Mouse (Mus musculus) cerebellum, adult 2 months (tissue): ENCODE results near the gene Astn1. TPM values are rescaled to one million over a fixed set of nuclear protein-coding genes. Genes with fewer than 3 reads are reported as not detected.

Source experiments
- DNase-seq, 2 experiments: peaks; one replicate each; pipeline ENCODE4 v3.0.0; 2021
- H3K27ac ChIP-seq: fragments of 200-500 bp; 2 replicates; pipeline ENCODE4 v1.5.1; 2012; ENCODE audit warnings: low read length, control low read depth, inconsistent platforms; ENCODE audit not compliant: insufficient read depth
- H3K27me3 ChIP-seq: fragments of 200-500 bp; 2 replicates; pipeline ENCODE4 v1.6.1; 2012; ENCODE audit warnings: inconsistent platforms, mild to moderate bottlenecking, low read length, moderate library complexity; ENCODE audit not compliant: control insufficient read depth, insufficient read depth
- H3K4me1 ChIP-seq: fragments of 200-500 bp; 2 replicates; pipeline ENCODE4 v1.6.1; 2011; ENCODE audit warnings: low read length; ENCODE audit not compliant: control insufficient read depth, insufficient read depth
- H3K4me3 ChIP-seq: fragments of 200-500 bp; replicated peaks from 2 replicates; pipeline ENCODE3; 2011; ENCODE audit warnings: mild to moderate bottlenecking, low read depth, low read length, control low read depth; ENCODE audit not compliant: insufficient read depth
- CTCF ChIP-seq: fragments of 200-500 bp; IDR thresholded peaks from 2 replicates; pipeline ENCODE4 v1.5.1; 2011; ENCODE audit warnings: low read depth, mild to moderate bottlenecking, control low read depth, low read length, moderate library complexity, borderline replicate concordance; ENCODE audit not compliant: insufficient read depth
- POLR2A ChIP-seq: fragments of 200-500 bp; IDR thresholded peaks from 2 replicates; pipeline ENCODE4 v1.6.1; 2011; ENCODE audit warnings: low read length, control low read depth, borderline replicate concordance; ENCODE audit not compliant: insufficient read depth
- WGBS: fragments of 180-500 bp; shearing (Covaris S2); methylation state at CpG from one replicate; pipeline ENCODE4 v1.1.7; 2018; 5-methylcytosine and 5-hydroxymethylcytosine counted together
- polyA plus RNA-seq: library from polyadenylated mRNA; depleted of rRNA; stranded (reverse); fragments of >200 nt; gene quantifications from 2 replicates; pipeline ENCODE4 v1.2.3, GENCODE M21; 2012

Gene Astn1
- polyA plus RNA-seq, 1 experiment = 32.2 TPM

DNA sequence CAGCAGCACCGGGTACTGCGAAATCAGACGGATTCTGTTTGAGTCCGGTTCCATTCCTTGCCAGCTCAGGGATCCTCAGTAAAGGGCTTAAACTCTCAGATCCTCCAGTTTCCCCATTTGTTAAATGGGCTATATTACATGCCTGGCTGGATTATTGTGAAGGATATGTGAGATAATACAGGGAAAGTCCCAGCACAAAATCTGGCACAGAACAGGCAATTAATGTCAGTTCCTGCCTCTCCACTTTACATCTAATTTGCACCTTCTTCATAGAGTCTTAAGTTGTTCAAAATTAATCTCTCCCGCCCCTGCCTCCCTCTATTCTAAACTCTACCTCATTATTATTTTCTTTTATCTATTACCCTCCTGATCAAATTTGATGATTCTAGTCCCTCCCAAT lies 211.1 kb downstream of the Astn1 start:
- WGBS = 89% methylated on average over 5 of the region's 5 CpGs
- no peaks in the 10 kb centered on the region for H3K4me1 ChIP-seq
- no peak for DNase-seq
- H3K4me3 ChIP-seq = no peak overlapping the region
- H3K27ac ChIP-seq = no peak overlapping the region
- H3K27me3 ChIP-seq = no peaks in the 10 kb centered on the region
- no peak for TF ChIP-seq POLR2A
- no peak for TF ChIP-seq CTCF

DNA sequence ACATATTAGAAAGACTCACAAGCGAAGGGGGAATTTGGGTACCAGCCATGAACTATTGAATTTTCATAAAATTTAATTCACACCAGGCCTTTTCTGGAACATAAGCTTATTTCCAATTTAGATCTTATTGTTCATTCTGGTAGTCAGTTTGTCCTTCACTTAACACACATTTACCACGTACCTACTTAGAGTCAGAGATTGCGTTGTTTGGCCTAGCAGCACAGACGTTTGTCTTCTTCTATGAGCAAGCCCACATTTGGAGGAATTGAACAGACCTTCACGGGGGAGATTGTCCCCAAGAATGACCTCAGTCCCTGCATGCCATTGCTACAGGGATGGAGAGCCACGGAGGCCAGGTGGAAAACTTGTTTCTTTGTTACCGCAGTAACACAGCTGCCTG lies 211.5 kb downstream of the Astn1 start:
- no peak overlapping the region for H3K4me3 ChIP-seq
- no peak for TF ChIP-seq POLR2A
- no peak for TF ChIP-seq CTCF
- DNase-seq = no peak
- WGBS = 94% methylated on average over 7 of the region's 7 CpGs
- H3K27ac ChIP-seq = no peak overlapping the region
- no peaks in the 10 kb centered on the region for H3K27me3 ChIP-seq
- no peaks in the 10 kb centered on the region for H3K4me1 ChIP-seq

DNA sequence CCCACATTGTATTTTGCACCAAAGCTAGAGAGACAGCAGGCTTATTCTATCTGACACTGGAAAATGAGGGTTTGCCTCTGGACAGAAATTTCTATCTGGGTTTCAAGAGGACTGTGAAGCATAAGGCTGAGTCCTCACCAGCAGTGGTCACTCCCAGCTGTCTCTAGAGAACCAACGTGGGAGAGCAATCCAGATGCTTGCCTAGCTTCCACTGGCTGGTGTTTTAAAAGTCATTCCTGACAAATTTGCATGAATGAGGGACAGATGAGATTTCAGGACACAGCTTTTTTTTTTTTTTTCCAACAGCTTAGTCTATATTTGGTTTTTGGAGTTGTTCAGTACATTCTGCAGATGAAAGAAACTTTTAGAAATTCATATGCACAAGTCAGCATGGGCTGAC lies 213.9 kb downstream of the Astn1 start:
- no peak overlapping the region for H3K27ac ChIP-seq
- 72% methylated on average over 1 of the region's 1 CpGs for WGBS

DNA sequence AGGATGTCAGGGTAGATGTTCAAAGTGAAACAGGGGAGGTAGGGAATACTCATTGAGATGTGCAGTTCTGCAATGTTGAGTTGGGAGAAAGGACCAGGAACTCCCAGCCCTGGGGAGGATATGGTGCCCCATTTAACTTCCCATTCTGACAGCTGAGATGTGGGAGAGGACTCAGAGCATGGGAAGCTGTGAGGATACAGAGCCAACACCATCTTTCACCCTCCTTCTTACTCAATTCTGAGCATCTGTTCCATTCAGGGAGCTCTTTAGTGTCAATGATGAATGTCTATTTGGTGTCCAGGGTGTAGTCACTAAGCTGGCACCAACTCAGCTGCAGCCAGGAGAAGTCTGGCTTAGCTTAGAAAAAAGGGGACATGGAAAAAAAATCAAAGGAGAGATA lies 219.7 kb downstream of the Astn1 start:
- no peak overlapping the region for H3K4me3 ChIP-seq
- no peaks in the 10 kb centered on the region for H3K27me3 ChIP-seq
- TF ChIP-seq CTCF (no peak), POLR2A (no peak)
- no peak for DNase-seq
- no peaks in the 10 kb centered on the region for H3K4me1 ChIP-seq
- H3K27ac ChIP-seq = no peak overlapping the region

More for the DNA sequence above, 213.9 kb downstream of the Astn1 start:
- no peaks in the 10 kb centered on the region for H3K27me3 ChIP-seq
- H3K4me1 ChIP-seq = no peaks in the 10 kb centered on the region
- TF ChIP-seq CTCF (no peak), POLR2A (no peak)
- no peak overlapping the region for H3K4me3 ChIP-seq
- no peak for DNase-seq

DNA sequence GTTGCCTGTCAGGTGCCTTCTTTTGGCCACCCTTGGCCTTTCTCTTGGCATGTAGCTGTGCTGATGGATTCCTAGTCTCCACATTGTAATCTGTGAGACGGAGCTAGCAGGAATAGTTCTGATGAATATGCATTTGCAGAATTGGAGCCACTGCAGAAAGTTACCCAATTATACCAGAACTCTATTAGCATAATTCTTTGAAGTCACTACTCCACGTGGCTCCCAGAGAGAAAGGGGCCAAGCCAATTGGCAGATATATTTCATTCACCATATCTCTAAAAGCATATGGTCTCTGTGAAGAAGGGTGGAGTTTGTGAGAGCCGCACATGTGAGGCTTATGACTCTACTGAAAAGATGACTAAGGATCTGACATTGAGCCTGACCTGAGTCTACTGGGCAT lies 226.8 kb downstream of the Astn1 start:
- Histone ChIP-seq H3K27me3 (no peaks in the 10 kb centered on the region), H3K4me3 (no peak overlapping the region), H3K4me1 (no peaks in the 10 kb centered on the region), H3K27ac (no peak overlapping the region)
- DNase-seq = no peak
- WGBS = 60% methylated on average over 3 of the region's 3 CpGs
- TF ChIP-seq POLR2A (no peak), CTCF (no peak)

DNA sequence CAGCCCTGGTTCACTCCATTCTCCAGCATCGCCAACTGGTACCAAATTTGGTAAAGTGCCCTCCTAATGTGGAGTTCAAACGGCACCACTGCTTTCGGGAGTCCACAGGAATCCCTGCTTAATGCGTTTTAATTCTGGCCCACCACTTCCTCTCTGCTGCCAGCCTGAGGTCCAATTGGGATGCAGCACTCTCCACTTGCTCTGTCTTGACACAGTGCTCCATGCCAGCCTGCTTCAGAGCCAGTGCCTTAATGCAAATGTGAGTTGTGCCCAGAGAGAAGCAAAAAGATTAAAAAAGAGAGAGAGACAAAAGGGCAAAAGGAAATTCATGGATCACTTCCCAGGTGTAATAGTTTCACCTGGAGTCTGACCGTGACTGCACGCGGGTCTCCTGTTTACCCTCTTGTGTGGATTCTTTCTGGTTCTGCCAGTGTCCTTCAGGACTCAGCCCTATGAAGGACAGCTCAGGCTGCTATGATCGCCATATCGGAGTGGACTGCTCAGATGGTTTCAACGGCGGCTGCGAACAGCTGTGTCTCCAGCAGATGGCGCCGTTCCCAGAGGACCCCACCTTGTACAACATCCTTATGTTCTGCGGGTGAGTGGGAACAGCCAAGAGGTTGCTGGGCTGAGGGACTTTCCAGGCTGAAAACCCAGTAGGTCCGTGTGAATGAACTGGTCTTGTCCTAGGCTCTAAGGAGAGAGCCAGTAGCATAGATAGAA lies 234.8 kb downstream of the Astn1 start:
- Histone ChIP-seq H3K27ac (no peak overlapping the region), H3K4me3 (no peak overlapping the region), H3K27me3 (no peaks in the 10 kb centered on the region), H3K4me1 (no peaks in the 10 kb centered on the region)
- TF ChIP-seq CTCF = peak; percentile 35; the same call in 1 of the 2 replicates
- TF ChIP-seq POLR2A = no peak
- peak; percentile 10 to 25 for DNase-seq
- WGBS = 38% methylated on average over 16 of the region's 16 CpGs

DNA sequence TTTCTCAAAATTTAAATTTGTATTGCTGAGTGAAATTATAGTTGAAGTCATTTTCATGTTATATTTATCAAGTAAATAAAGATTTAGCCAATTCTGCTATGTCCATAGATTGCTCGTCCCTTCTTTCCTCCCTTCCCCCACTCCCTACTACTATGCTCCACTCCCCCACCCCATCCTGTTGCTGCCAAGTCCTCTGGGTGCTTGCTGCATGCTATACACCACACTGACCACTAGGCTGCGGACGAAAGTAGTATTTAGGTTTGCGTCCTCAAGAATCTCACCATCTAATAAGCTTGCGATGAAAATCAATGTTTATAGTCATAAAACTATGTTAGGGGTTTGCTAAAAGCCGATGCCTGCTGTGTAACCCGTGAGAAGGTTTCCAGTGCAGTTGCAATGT lies 235.9 kb downstream of the Astn1 start:
- Histone ChIP-seq H3K27ac (no peak overlapping the region), H3K4me3 (no peak overlapping the region), H3K27me3 (no peaks in the 10 kb centered on the region), H3K4me1 (no peaks in the 10 kb centered on the region)
- no peak for TF ChIP-seq POLR2A
- no peak; the same call in 1 of the 2 replicates for TF ChIP-seq CTCF
- no peak for DNase-seq
- 92% methylated on average over 7 of the region's 7 CpGs for WGBS

DNA sequence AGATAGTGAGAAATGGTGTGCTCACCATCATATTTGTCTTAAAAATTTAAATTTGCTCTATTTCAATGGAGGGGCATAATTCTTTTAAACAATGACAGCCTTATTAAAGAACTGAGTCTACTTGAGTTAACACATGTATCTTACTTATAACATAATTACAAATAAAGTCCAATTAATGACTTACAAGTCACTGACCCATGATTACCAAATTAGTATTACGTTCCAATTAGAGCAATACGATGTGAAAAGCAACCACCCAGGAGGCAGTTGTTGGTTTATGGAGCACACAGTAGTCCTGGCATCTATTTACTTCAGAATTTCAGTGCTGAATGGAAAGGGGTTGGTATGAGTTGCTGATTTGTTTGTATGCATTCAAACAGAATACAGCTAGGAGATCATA lies 237.4 kb downstream of the Astn1 start:
- no peak overlapping the region for H3K27ac ChIP-seq
- TF ChIP-seq POLR2A = no peak
- 66% methylated on average over 2 of the region's 2 CpGs for WGBS

More for the DNA sequence above, 237.4 kb downstream of the Astn1 start:
- Histone ChIP-seq H3K4me1 (no peaks in the 10 kb centered on the region), H3K4me3 (no peak overlapping the region), H3K27me3 (no peaks in the 10 kb centered on the region)
- DNase-seq = no peak
